Mouse (Mus musculus) kidney, embryonic 15.5 days (tissue): Measurements from ENCODE around the gene Ppat. TPM values are rescaled to one million over a fixed set of nuclear protein-coding genes. Genes with fewer than 3 reads are reported as not detected.

Experiments
- polyA plus RNA-seq: library from polyadenylated mRNA; unstranded; fragments of >200 nt; fragmentation: Nextera tagmentation; extraction: Ambion mirVana; gene quantifications from 2 replicates; pipeline ENCODE4 v1.2.1, GENCODE M21; 2015

Ppat gene
- polyA plus RNA-seq, 1 experiment from 2014 or later: 40.1 TPM

Other genes with a start within 250 kb of the Ppat start
- gene Aasdh, start 46.1 kb downstream of the Ppat start, polyA plus RNA-seq: 16.8 and 18.1 TPM in 2 replicates
- gene Paics, start 271 bp downstream of the Ppat start, polyA plus RNA-seq: 316 and 330 TPM in 2 replicates
- 95.2 and 98.1 TPM in 2 replicates for gene Srp72, start 23.1 kb upstream of the Ppat start, polyA plus RNA-seq
- 0.44 TPM in 1 of 2 replicates, not detected in the other for gene Arl9, start 52.5 kb upstream of the Ppat start, polyA plus RNA-seq
- not detected in 2 replicates for gene Thegl, start 64.4 kb upstream of the Ppat start, polyA plus RNA-seq
- gene Hopx, start 163.5 kb upstream of the Ppat start, polyA plus RNA-seq: 1.0 and 1.7 TPM in 2 replicates